Mouse (Mus musculus) B cell, adult 2 months (primary cell): ENCODE measurements at regions not wholly inside any gene's neighbourhood (a gene's known extent, or its start where the extent isn't known, plus 50 kb on each side); places are given as distances from the start of the nearest gene placed in this dataset.
"Not testable (repeated sequence)": the region's sequence is repeated elsewhere in the genome, so short reads cannot be mapped to it uniquely, and the experiment has no call there.

ENCODE experiments used
- DNase-seq, 2 experiments: peaks; one replicate each; pipeline ENCODE4 v3.0.0; 2022

- DNase-seq, result no peak
These were observed 411.0 kb downstream of the Gja1 start for GRCm38 (mm10) chr10:56788081-56788480.

GRCm38 (mm10) chr10:56793074-56793473 lies 415.9 kb downstream of the Gja1 start:
- DNase-seq, result no peak

- DNase-seq, result no peak
These were observed 418.3 kb downstream of the Gja1 start for GRCm38 (mm10) chr10:56795396-56795795.

- no peak for DNase-seq
These were observed 422.2 kb downstream of the Gja1 start for GRCm38 (mm10) chr10:56799307-56799706.

GRCm38 (mm10) chr10:56799745-56800144 lies 422.6 kb downstream of the Gja1 start:
- DNase-seq, result no peak

- DNase-seq, result no peak
These were observed 431.9 kb downstream of the Gja1 start for GRCm38 (mm10) chr10:56809006-56809405.

GRCm38 (mm10) chr10:56822158-56822557 lies 445.0 kb downstream of the Gja1 start:
- DNase-seq, result no peak

- DNase-seq, result no peak
These were observed 454.2 kb downstream of the Gja1 start for GRCm38 (mm10) chr10:56831331-56831730.

- DNase-seq, result no peak
These were observed 454.8 kb downstream of the Gja1 start for GRCm38 (mm10) chr10:56831966-56832365.

GRCm38 (mm10) chr10:56836130-56836529 lies 459.0 kb downstream of the Gja1 start:
- no peak for DNase-seq

- DNase-seq, result no peak
These were observed 461.9 kb downstream of the Gja1 start for GRCm38 (mm10) chr10:56839006-56839495.

- DNase-seq, result no peak
These were observed 462.4 kb downstream of the Gja1 start for GRCm38 (mm10) chr10:56839545-56839944.

- peak; percentile 33 to 36 for DNase-seq
These were observed 463.6 kb downstream of the Gja1 start for GRCm38 (mm10) chr10:56840732-56841131.

GRCm38 (mm10) chr10:56841486-56841885 lies 464.4 kb downstream of the Gja1 start:
- no peak for DNase-seq

GRCm38 (mm10) chr10:56841973-56842372 lies 464.8 kb downstream of the Gja1 start:
- no peak for DNase-seq

- DNase-seq, result no peak
These were observed 475.4 kb downstream of the Gja1 start for GRCm38 (mm10) chr10:56852484-56852883.

GRCm38 (mm10) chr10:56856186-56856585 lies 479.1 kb downstream of the Gja1 start:
- DNase-seq, result no peak

- no peak for DNase-seq
These were observed 502.6 kb downstream of the Gja1 start for GRCm38 (mm10) chr10:56879744-56880143.

- DNase-seq, result no peak
These were observed 503.0 kb downstream of the Gja1 start for GRCm38 (mm10) chr10:56880154-56880591.

GRCm38 (mm10) chr10:56884456-56885410 lies 507.6 kb downstream of the Gja1 start:
- no peak for DNase-seq

GRCm38 (mm10) chr10:56891530-56891929 lies 514.4 kb downstream of the Gja1 start:
- not testable (repeated sequence) for DNase-seq

- no peak for DNase-seq
These were observed 515.6 kb downstream of the Gja1 start for GRCm38 (mm10) chr10:56892666-56893209.

- no peak for DNase-seq
These were observed 516.1 kb downstream of the Gja1 start for GRCm38 (mm10) chr10:56893210-56893705.
